Mouse (Mus musculus): Measurements from ENCODE around the gene Fancc.

GRCm38 (mm10) chr13:63315777-63316176, 181.3 kb downstream of the Fancc start:
- TF ChIP-seq CTCF (IDR thresholded peaks at IDR 0.05; ENCODE audit: low read depth), result no peak
- TF ChIP-seq EP300 (IDR thresholded peaks at IDR 0.05; ENCODE audit: low read depth), result no peak
